Mouse (Mus musculus) kidney, embryonic 16.5 days (tissue): ENCODE data around the gene Poc1a. TPM values are rescaled to one million over a fixed set of nuclear protein-coding genes. Genes with fewer than 3 reads are reported as not detected.

ENCODE experiments used
- ATAC-seq: fragments of 200-750 bp; cut with Nextera tagmentation; 2 replicates; pipeline ENCODE4 v1.8.0; 2017; ENCODE audit warnings: moderate TSS enrichment; ENCODE audit not compliant: low FRiP score, low TSS enrichment
- H3K27ac ChIP-seq: fragments of 300-500 bp; sonication (generic); 2 replicates; pipeline ENCODE4 v1.5.1; 2014; ENCODE audit warnings: low read length
- H3K27me3 ChIP-seq: fragments of 300-500 bp; sonication (generic); 2 replicates; pipeline ENCODE4 v1.6.1; 2014; ENCODE audit warnings: low read length, control low read depth, mixed read lengths; ENCODE audit not compliant: insufficient read depth
- H3K36me3 ChIP-seq: fragments of 300-500 bp; sonication (generic); 2 replicates; pipeline ENCODE4 v1.6.1; 2014; ENCODE audit warnings: low read length, control low read depth, mixed read lengths; ENCODE audit not compliant: insufficient read depth
- H3K4me1 ChIP-seq: fragments of 300-500 bp; sonication (generic); 2 replicates; pipeline ENCODE4 v1.6.1; 2014; ENCODE audit warnings: low read length, control low read depth, mixed read lengths; ENCODE audit not compliant: insufficient read depth
- H3K4me2 ChIP-seq: fragments of 300-500 bp; sonication (generic); replicated peaks from 2 replicates; pipeline ENCODE4 v1.6.1; 2014; ENCODE audit warnings: low read depth, low read length
- H3K4me3 ChIP-seq: fragments of 300-500 bp; sonication (generic); 2 replicates; pipeline ENCODE4 v1.5.1; 2014; ENCODE audit warnings: mild to moderate bottlenecking, low read length
- H3K9ac ChIP-seq: fragments of 300-500 bp; sonication (generic); replicated peaks from 2 replicates; pipeline ENCODE4 v1.6.1; 2014; ENCODE audit warnings: low read length
- H3K9me3 ChIP-seq: fragments of 300-500 bp; sonication (generic); 2 replicates; pipeline ENCODE4 v1.6.1; 2016; ENCODE audit warnings: low read length, control low read depth
- WGBS: fragments of 180-500 bp; shearing (Covaris S2); extraction: QIAGEN DNeasy Blood & Tissue Kit; methylation state at CpG from one replicate; pipeline ENCODE4 v1.1.7; 2014; 5-methylcytosine and 5-hydroxymethylcytosine counted together
- polyA plus RNA-seq: library from polyadenylated mRNA; unstranded; fragments of >200 nt; fragmentation: Nextera tagmentation; extraction: Ambion mirVana; gene quantifications from 2 replicates; pipeline ENCODE4 v1.2.1, GENCODE M21; 2015

Poc1a gene
- polyA plus RNA-seq, 1 experiment from 2014 or later: 29.2 TPM

DNA sequence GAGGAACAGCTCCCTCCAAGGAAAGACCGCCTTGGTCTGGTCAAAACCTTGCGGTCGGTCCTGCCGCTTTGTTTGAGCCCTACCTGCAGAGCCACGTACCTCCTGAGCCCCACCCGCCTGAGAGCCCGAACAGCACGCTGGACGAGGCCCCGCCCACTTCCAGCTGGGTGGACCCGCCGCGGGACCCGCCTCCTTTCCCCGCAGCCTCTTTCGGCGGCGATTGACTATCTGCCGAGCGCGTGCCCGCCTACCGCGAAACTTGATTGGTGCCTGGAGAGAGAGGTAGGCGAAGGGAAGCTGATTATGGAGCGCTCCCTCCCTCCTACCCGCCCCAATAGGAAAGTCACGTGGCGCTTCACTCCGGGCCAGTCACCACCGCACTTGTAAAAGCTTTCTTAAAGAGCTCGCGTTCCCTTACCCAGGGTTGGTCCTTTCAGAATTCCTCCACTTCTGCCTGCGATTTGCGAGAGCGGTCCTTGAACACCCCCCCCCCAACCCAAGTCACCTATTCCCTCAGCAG is 86.8 kb downstream of the Poc1a start:
- WGBS: 0% methylated on average over 36 of the region's 36 CpGs
- ATAC-seq: peak; percentile 91
- H3K4me3 ChIP-seq: peak overlapping the region; percentile 76

DNA sequence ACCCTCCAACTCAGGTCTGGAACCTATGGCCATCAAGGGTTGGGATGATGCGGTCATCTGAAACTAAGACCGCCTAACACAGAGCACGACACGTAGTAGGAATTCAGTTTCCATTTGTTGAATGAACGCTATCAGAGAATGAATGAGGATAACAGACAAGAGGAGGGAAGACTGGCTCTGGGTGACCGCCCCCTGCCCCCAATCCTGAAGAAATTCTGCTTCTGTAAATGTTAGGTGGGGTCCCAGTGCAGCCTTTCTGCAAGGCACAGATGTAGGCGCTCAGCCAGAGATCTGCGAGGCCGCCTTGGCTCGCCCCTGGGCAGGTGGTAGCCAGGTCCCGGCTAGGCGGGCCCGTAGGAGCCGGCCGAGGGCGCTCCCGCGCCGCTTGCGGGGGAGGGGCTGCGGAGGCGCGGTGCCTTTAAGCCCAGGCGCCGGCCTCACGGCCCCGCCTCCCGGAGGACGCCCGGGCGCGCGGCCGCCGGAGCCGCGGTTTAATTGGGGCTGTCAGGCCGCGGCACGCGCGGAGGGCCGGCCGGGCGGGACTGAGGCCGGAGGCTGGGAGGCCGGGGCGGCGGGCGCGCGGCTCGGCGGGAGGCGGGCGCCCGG is 87.4 kb downstream of the Poc1a start, which contains the start of gene Dusp7:
Gene Dusp7 (plus strand): TSS at position 521 of the 606 bp plus-strand sequence.
- peak within 1 kb of the TSS; percentile 76 for H3K4me3 ChIP-seq
- WGBS: 1% methylated on average over 46 of the region's 57 CpGs

More for the DNA sequence above, 86.8 kb downstream of the Poc1a start:
- H3K36me3 ChIP-seq: peaks cover 11% of the 10 kb centered on the region; the same call in 1 of the 2 replicates
- peak overlapping the region; percentile 98 for H3K27ac ChIP-seq
- peak overlapping the region; percentile 87 for H3K9ac ChIP-seq
- H3K4me1 ChIP-seq: peaks cover 34% of the 10 kb centered on the region
- no peaks in the 10 kb centered on the region for H3K9me3 ChIP-seq
- H3K4me2 ChIP-seq: peak overlapping the region; percentile 97
- no peaks in the 10 kb centered on the region for H3K27me3 ChIP-seq

DNA sequence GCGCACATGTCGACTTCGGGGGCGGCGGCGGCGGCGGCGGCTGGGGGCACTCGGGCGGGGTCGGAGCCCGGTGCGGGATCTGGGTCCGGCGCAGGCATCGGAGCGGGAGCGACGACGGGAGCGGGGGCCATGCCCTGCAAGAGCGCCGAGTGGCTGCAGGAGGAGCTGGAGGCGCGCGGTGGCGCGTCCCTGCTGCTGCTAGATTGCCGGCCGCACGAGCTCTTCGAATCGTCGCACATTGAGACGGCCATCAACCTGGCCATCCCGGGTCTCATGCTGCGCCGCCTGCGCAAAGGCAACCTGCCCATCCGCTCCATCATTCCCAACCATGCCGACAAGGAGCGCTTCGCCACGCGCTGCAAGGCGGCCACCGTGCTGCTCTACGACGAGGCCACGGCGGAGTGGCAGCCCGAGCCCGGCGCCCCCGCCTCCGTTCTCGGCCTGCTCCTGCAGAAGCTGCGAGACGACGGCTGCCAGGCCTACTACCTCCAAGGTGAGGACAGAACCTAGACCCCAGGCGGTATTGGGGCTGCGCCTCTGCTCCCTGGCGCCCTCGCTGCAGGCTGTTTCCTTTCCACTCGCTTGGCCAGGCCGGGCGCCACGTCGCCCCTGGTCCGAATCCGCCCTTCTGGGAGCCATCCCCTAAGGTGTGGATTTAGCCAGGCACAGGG is 88.1 kb downstream of the Poc1a start:
- WGBS: under 1% methylated on average over 69 of the region's 72 CpGs
- no peak for ATAC-seq
- Histone ChIP-seq H3K27ac (peak overlapping the region; percentile 98), H3K9me3 (no peaks in the 10 kb centered on the region), H3K36me3 (peaks cover 23% of the 10 kb centered on the region), H3K9ac (peak overlapping the region; percentile 87), H3K4me1 (peaks cover 37% of the 10 kb centered on the region), H3K4me2 (peak overlapping the region; percentile 97), H3K27me3 (no peaks in the 10 kb centered on the region), H3K4me3 (peak overlapping the region; percentile 76)

More for the DNA sequence above, 87.4 kb downstream of the Poc1a start, which contains the start of gene Dusp7:
- Histone ChIP-seq H3K9me3 (no peaks in the 10 kb centered on the region), H3K27me3 (no peaks in the 10 kb centered on the region), H3K36me3 (peaks cover 16% of the 10 kb centered on the region), H3K4me1 (peaks cover 37% of the 10 kb centered on the region), H3K27ac (peak within 1 kb of the TSS; percentile 98), H3K9ac (peak within 1 kb of the TSS; percentile 87), H3K4me2 (peak within 1 kb of the TSS; percentile 97)
- ATAC-seq: peak; percentile 79

DNA sequence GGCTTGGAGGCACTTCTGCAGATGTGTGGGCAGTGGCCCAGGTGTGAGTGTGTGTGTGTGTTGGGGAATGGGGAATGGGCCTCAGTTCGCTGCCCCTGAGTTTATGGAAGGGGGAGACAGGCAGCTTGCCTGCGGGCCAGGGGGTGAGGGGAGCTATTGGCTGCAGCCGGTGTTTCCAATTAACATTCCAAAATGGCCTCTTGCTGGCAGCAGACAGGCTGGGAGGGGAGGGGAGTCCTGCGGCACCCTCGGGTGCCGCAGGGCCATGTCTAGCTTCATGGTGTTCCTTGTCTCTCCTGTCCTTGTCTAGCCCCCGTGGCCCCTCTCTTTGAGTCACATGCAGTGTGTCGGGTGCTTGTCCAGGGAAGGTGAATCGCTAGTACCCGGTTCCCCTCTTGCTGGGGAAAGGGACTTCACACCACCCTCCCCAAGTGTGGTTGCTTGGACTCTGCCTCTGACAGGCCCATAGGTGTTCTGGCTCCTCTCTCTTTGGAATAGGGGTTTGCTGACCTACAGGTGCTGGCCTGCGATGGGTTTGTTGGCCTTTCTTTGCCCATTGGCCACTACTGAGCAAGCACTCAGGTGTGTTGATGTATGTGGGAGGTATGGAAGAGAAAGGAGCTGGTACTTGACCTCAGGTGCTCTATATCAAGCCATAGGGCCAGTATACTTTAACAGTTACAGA is 89.1 kb downstream of the Poc1a start:
- peak overlapping the region; percentile 97 for H3K4me2 ChIP-seq
- H3K4me1 ChIP-seq: peaks cover 37% of the 10 kb centered on the region
- peak overlapping the region; percentile 98 for H3K27ac ChIP-seq
- peak overlapping the region; percentile 87 for H3K9ac ChIP-seq
- H3K36me3 ChIP-seq: peaks cover 28% of the 10 kb centered on the region
- WGBS: 7% methylated on average over 11 of the region's 11 CpGs
- H3K9me3 ChIP-seq: no peaks in the 10 kb centered on the region
- no peak for ATAC-seq
- no peaks in the 10 kb centered on the region for H3K27me3 ChIP-seq
- peak overlapping the region; percentile 76 for H3K4me3 ChIP-seq

DNA sequence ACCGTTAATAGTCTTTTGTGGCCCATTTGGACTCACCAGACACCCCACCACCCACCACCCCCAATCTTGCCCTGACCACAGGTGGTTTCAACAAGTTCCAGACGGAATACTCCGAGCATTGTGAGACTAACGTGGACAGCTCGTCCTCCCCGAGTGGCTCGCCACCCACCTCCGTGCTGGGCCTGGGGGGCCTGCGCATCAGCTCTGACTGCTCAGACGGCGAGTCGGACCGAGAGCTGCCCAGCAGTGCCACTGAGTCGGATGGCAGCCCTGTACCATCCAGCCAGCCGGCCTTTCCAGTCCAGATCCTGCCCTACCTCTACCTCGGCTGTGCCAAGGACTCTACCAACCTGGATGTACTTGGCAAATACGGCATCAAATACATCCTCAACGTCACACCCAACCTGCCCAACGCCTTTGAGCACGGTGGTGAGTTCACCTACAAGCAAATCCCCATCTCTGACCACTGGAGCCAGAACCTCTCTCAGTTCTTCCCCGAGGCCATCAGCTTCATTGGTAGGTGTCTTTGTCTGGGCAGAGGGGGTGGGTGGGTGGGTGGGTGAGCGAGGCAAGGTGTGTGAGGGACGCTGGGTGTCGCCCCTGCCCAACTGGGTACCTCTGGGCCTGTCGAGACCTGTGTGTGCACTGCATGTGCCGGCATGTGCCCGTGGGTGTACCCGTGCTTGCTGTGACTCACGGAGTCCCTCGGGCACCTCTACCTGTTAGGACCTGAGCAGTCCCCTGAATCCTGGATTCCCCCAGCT is 89.9 kb downstream of the Poc1a start:
- Histone ChIP-seq H3K4me1 (peaks cover 37% of the 10 kb centered on the region), H3K27ac (peak overlapping the region; percentile 89), H3K9ac (peak overlapping the region; percentile 87)

DNA sequence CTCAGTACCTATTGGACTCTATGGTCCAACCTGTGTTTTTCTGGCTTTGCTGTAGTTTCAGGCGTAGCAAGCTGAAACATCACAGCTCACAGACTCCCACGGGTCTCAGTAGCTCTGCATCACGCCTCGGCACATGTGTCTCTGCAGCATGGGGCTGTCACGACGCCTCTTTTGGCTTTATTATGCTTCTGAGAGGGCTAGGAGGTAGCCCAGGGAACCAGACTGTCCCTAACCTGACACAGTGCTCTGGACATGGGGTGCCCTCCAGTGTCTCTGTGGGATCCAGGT is 90.5 kb downstream of the Poc1a start:
- Histone ChIP-seq H3K36me3 (peaks cover 32% of the 10 kb centered on the region), H3K9me3 (no peaks in the 10 kb centered on the region), H3K27me3 (no peaks in the 10 kb centered on the region), H3K4me3 (peak overlapping the region; percentile 76), H3K4me1 (peaks cover 37% of the 10 kb centered on the region), H3K9ac (peak overlapping the region; percentile 56), H3K27ac (peak overlapping the region; percentile 89), H3K4me2 (peak overlapping the region; percentile 97)
- no peak for ATAC-seq
- WGBS: 17% methylated on average over 6 of the region's 6 CpGs

More for the DNA sequence above, 89.9 kb downstream of the Poc1a start:
- Histone ChIP-seq H3K9me3 (no peaks in the 10 kb centered on the region), H3K27me3 (no peaks in the 10 kb centered on the region), H3K36me3 (peaks cover 31% of the 10 kb centered on the region), H3K4me2 (peak overlapping the region; percentile 97), H3K4me3 (peak overlapping the region; percentile 76)
- WGBS: 73% methylated on average over 30 of the region's 30 CpGs
- no peak for ATAC-seq

DNA sequence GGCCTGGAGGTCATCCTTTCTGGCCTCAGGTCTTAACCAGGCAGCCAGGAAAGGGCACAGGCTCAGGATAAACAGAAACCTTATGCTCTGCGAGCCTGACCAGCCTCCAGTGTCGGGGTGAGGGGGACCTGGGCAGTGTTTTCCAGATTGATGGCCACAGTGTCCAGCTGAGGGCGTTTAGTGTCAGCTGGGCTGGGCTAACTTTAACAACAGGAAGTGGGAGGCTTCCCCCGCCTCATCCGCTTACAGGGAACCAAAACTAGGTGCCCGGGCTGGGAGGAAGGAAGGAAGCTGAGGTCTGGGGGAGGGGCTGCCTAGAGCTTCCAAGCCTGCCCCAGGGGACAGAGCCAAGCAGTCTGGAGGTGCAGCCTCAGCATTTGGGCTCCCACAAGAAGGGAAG is 90.9 kb downstream of the Poc1a start:
- H3K4me2 ChIP-seq: peak overlapping the region; percentile 97
- no peak for ATAC-seq
- no peaks in the 10 kb centered on the region for H3K27me3 ChIP-seq
- peak overlapping the region; percentile 89 for H3K27ac ChIP-seq
- no peaks in the 10 kb centered on the region for H3K9me3 ChIP-seq
- peaks cover 34% of the 10 kb centered on the region for H3K4me1 ChIP-seq
- H3K36me3 ChIP-seq: peaks cover 35% of the 10 kb centered on the region
- WGBS: 7% methylated on average over 6 of the region's 6 CpGs
- H3K4me3 ChIP-seq: peak overlapping the region; percentile 76
- H3K9ac ChIP-seq: peak overlapping the region; percentile 56

DNA sequence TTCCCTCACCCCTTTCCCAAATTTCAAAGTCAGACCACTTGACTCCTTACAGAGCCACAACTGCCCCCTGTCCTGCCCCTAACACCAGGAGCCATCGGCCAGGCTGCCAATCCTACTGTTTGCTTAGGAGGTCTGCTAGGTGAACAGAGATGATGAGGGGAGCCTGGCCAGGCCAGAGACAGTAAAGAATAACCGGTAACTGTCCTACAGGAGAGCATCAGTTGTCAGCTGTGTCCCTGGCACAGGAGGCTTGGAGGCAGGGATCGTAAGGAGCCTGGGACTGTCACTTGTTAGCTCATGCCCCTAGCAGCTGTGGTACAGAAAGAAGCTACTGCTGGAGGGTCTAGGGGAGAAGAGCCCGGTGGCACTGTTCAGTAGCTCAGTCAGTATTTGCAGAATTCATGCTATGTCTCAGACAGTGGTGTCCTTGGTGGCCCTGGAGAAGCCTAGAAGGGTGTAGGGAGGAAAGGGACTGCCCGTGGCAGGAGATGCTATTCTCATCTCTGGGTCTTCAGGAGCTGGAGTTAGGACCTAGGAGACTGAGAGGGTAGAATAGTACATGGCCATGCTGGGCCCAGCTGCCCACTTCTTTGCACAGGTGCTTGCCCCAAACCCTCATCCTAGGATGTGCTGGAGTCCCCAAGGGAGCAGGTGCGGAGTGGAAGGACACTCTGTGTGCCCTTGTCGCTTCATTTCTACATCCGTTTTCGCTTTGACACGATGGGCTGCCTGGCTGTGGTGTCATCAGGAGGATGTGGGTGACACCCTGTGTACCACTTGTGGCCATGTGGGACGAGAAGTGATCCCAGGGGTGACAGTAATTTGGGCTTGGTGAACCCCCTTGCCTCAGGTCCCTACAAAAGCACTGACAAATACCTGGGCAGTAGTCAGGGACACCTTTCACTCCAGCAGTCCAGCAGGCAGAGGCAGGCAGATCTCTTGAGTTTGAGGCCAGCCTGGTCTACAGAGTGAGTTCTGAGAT is 91.9 kb downstream of the Poc1a start:
- no peak for ATAC-seq
- peak overlapping the region; percentile 76 for H3K4me3 ChIP-seq
- peak overlapping the region; percentile 56 for H3K9ac ChIP-seq

More for the DNA sequence above, 91.9 kb downstream of the Poc1a start:
- Histone ChIP-seq H3K4me2 (peak overlapping the region; percentile 97), H3K9me3 (no peaks in the 10 kb centered on the region), H3K36me3 (peaks cover 45% of the 10 kb centered on the region), H3K27me3 (no peaks in the 10 kb centered on the region), H3K4me1 (peaks cover 31% of the 10 kb centered on the region), H3K27ac (peak overlapping the region; percentile 89)
- 84% methylated on average over 11 of the region's 11 CpGs for WGBS
